ENCODE assay signal across 9 mouse cellular contexts in the genomic region with DNA sequence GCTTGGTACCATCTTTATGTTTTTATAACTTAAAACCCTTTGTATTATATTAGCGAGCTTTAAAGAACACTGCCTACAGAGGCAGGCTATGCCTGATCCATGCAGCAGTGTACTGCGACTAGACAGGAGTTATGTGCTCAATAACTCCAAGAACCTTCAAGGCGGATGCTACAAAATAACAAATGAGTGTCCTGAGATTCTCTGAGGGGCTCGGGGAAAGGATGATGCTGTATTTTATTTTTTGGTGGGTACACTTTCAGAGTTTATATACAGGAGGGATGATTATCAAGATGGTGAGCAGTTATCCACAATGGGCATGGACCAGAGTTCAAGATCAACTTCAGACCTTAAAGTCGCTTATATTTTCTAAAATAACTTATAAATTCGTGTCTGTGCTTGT. TPM values are rescaled to one million over a fixed set of nuclear protein-coding genes. Genes with fewer than 3 reads are reported as not detected.
DNase-seq lines count a peak whose midpoint lies in the region; ATAC-seq and TF ChIP-seq lines count a peak whose summit lies in the region.
"Had no signal": no experiment of that assay in that cellular context is flagged by ENCODE, and none has a peak within 500 bp of the region (broad histone marks: within the 10 kb centered on the region; RNA-seq: fewer than 3 reads in every experiment).

No protein-coding gene starts in this region.

- no peak for DNase-seq in heart, postnatal 0 days (ENCODE audit: low spot score)
- DNase-seq in heart, postnatal 4 days = no peak
- peak; percentile 20 for DNase-seq in NIH3T3 (ENCODE audit: low read depth)
- no peak for DNase-seq in T-cell, adult 2 months (ENCODE audit: low spot score)
- DNase-seq in adrenal gland, adult (ENCODE audit: inconsistent age in 2 of 2, low spot score in 1 of 2) = no peak
- DNase-seq in thymus, postnatal 4 days = no peak

- peak overlapping the region; percentile 79 for H3K4me2 ChIP-seq in heart, postnatal 0 days (ENCODE audit: low read depth, low read length)
- peak overlapping the region; percentile 56 for H3K4me2 ChIP-seq in hindbrain, embryonic 12.5 days (replicated peaks)
- H3K4me2 ChIP-seq in midbrain, embryonic 13.5 days (replicated peaks) = peak overlapping the region; percentile 64

- WGBS in heart, postnatal 0 days = 22% methylated on average over 6 of the region's 6 CpGs
- 31% methylated on average over 6 of the region's 6 CpGs for WGBS in hindbrain, embryonic 12.5 days
- 30% methylated on average over 6 of the region's 6 CpGs for WGBS in midbrain, embryonic 13.5 days

- peaks cover 4% of the 10 kb centered on the region; the same call in 1 of the 2 replicates for H3K4me1 ChIP-seq in heart, postnatal 0 days (ENCODE audit: control insufficient read depth, insufficient read depth)
- peaks cover 15% of the 10 kb centered on the region for H3K4me1 ChIP-seq in hindbrain, embryonic 12.5 days
- H3K4me1 ChIP-seq in midbrain, embryonic 13.5 days (replicated peaks) = peaks cover 19% of the 10 kb centered on the region

- H3K9ac ChIP-seq in heart, postnatal 0 days (replicated peaks; ENCODE audit: low read depth, low read length) = peak overlapping the region; percentile 92
- H3K9ac ChIP-seq in hindbrain, embryonic 12.5 days = peak overlapping the region; percentile 87
- H3K9ac ChIP-seq in midbrain, embryonic 13.5 days (replicated peaks) = peak overlapping the region; percentile 92

- no peak for TF ChIP-seq EP300 in heart, postnatal 0 days (IDR thresholded peaks at IDR 0.05; ENCODE audit: low read depth)

- TF ChIP-seq CTCF in heart, postnatal 0 days (IDR thresholded peaks at IDR 0.05; ENCODE audit: low read depth) = no peak

- peak overlapping the region; percentile 87 for H3K4me3 ChIP-seq in heart, postnatal 0 days (ENCODE audit: low read depth, low read length)
- peak overlapping the region; percentile 69 for H3K4me3 ChIP-seq in hindbrain, embryonic 12.5 days
- H3K4me3 ChIP-seq in midbrain, embryonic 13.5 days (replicated peaks) = peak overlapping the region; percentile 77

- H3K27me3 ChIP-seq in heart, postnatal 0 days (ENCODE audit: control insufficient read depth, insufficient read depth, low read length) = no peaks in the 10 kb centered on the region
- H3K27me3 ChIP-seq in hindbrain, embryonic 12.5 days = no peaks in the 10 kb centered on the region
- peaks cover 15% of the 10 kb centered on the region; the same call in 1 of the 2 replicates for H3K27me3 ChIP-seq in midbrain, embryonic 13.5 days

- no peaks in the 10 kb centered on the region for H3K9me3 ChIP-seq in heart, postnatal 0 days (replicated peaks; ENCODE audit: control insufficient read depth, low read length)
- H3K9me3 ChIP-seq in hindbrain, embryonic 12.5 days (replicated peaks) = no peaks in the 10 kb centered on the region
- no peaks in the 10 kb centered on the region for H3K9me3 ChIP-seq in midbrain, embryonic 13.5 days

- peak overlapping the region; percentile 91 for H3K27ac ChIP-seq in heart, postnatal 0 days (ENCODE audit: low read depth)
- H3K27ac ChIP-seq in hindbrain, embryonic 12.5 days = peak overlapping the region; percentile 97
- H3K27ac ChIP-seq in midbrain, embryonic 13.5 days = peak overlapping the region; percentile 97

- 0 out of 2 replicates have a peak, but pooled peaks cover 10% of the 10 kb centered on the region for H3K36me3 ChIP-seq in heart, postnatal 0 days (replicated peaks; ENCODE audit: control insufficient read depth, insufficient read depth, low read length)
- H3K36me3 ChIP-seq in hindbrain, embryonic 12.5 days = 0 out of 2 replicates have a peak, but pooled peaks cover 4% of the 10 kb centered on the region
- peaks cover 8% of the 10 kb centered on the region; the same call in 1 of the 2 replicates for H3K36me3 ChIP-seq in midbrain, embryonic 13.5 days

- ATAC-seq in heart, postnatal 0 days (ENCODE audit: insufficient read depth, low read depth) = no peak
- peak; percentile 5; the same call in 1 of the 2 replicates for ATAC-seq in hindbrain, embryonic 12.5 days (ENCODE audit: low FRiP score)
- ATAC-seq in midbrain, embryonic 13.5 days = no peak; the same call in 1 of the 2 replicates

RNA-seq across cellular contexts. Expression of a gene that starts 0.7 kb away (rescaled TPM):
- total RNA-seq in heart, postnatal 0 days (2014; rRNA removed; ENCODE audit: low replicate concordance) = 26.4 and 64.1 TPM in 2 replicates
- 29.9 and 30.4 TPM in 2 replicates for polyA plus RNA-seq in heart, postnatal 0 days (2015; fragmentation: Nextera tagmentation; extraction: Ambion mirVana)
- total RNA-seq in heart, postnatal 4 days (2021) = 10 to 100 TPM; 27.1 to 32.1 TPM
- 51.3 and 51.7 TPM in 2 replicates for polyA plus RNA-seq in hindbrain, embryonic 12.5 days (2016; fragmentation: Nextera tagmentation; extraction: Ambion mirVana)
- 46.5 and 47.2 TPM in 2 replicates for polyA plus RNA-seq in midbrain, embryonic 13.5 days (2015; fragmentation: Nextera tagmentation; extraction: Ambion mirVana)

RNA-seq across cellular contexts. Expression of a gene that starts 9.4 kb away (rescaled TPM):
- 1.2 TPM in 1 of 2 replicates, not detected in the other for total RNA-seq in heart, postnatal 0 days (2014; rRNA removed; ENCODE audit: low replicate concordance)
- polyA plus RNA-seq in heart, postnatal 0 days (2015; fragmentation: Nextera tagmentation; extraction: Ambion mirVana) = 0.40 and 0.68 TPM in 2 replicates
- total RNA-seq in heart, postnatal 4 days (2021) = under 1 TPM in 1 of 2 experiments, not detected in 1; 0.52 TPM
- 1,600 and 2,073 TPM in 2 replicates for polyA plus RNA-seq in hindbrain, embryonic 12.5 days (2016; fragmentation: Nextera tagmentation; extraction: Ambion mirVana)
- polyA plus RNA-seq in midbrain, embryonic 13.5 days (2015; fragmentation: Nextera tagmentation; extraction: Ambion mirVana) = 354 and 365 TPM in 2 replicates
- total RNA-seq: neutrophil, adult 5-6 weeks had no signal

RNA-seq across cellular contexts. Expression of a gene that starts 16.5 kb away (rescaled TPM):
- total RNA-seq in heart, postnatal 0 days (2014; rRNA removed; ENCODE audit: low replicate concordance) = 1,456 and 1,841 TPM in 2 replicates
- polyA plus RNA-seq in heart, postnatal 0 days (2015; fragmentation: Nextera tagmentation; extraction: Ambion mirVana) = 2,150 and 3,333 TPM in 2 replicates
- total RNA-seq in heart, postnatal 4 days (2021) = over 10,000 TPM in 1 of 2 experiments, 1,000 to 10,000 TPM in 1; 3,912 to 12,509 TPM
- polyA plus RNA-seq in hindbrain, embryonic 12.5 days (2016; fragmentation: Nextera tagmentation; extraction: Ambion mirVana) = 2,983 and 3,718 TPM in 2 replicates
- polyA plus RNA-seq in midbrain, embryonic 13.5 days (2015; fragmentation: Nextera tagmentation; extraction: Ambion mirVana) = 2,311 and 2,595 TPM in 2 replicates

RNA-seq across cellular contexts. Expression of a gene that starts 20.0 kb away (rescaled TPM):
- total RNA-seq in heart, postnatal 0 days (2014; rRNA removed; ENCODE audit: low replicate concordance) = not detected in 2 replicates
- polyA plus RNA-seq in heart, postnatal 0 days (2015; fragmentation: Nextera tagmentation; extraction: Ambion mirVana) = 0.38 and 0.90 TPM in 2 replicates
- 1 to 10 TPM in 1 of 2 experiments, not detected in 1; 1.2 TPM for total RNA-seq in heart, postnatal 4 days (2021)
- 4.6 and 5.1 TPM in 2 replicates for polyA plus RNA-seq in hindbrain, embryonic 12.5 days (2016; fragmentation: Nextera tagmentation; extraction: Ambion mirVana)
- polyA plus RNA-seq in midbrain, embryonic 13.5 days (2015; fragmentation: Nextera tagmentation; extraction: Ambion mirVana) = 1.2 and 1.4 TPM in 2 replicates

RNA-seq across cellular contexts. Expression of a gene that starts 29.5 kb away (rescaled TPM):
- 5,955 and 6,390 TPM in 2 replicates for total RNA-seq in heart, postnatal 0 days (2014; rRNA removed; ENCODE audit: low replicate concordance)
- polyA plus RNA-seq in heart, postnatal 0 days (2015; fragmentation: Nextera tagmentation; extraction: Ambion mirVana) = 5,218 and 8,165 TPM in 2 replicates
- total RNA-seq in heart, postnatal 4 days (2021) = over 10,000 TPM in 1 of 2 experiments, 1,000 to 10,000 TPM in 1; 3,595 to 11,404 TPM
- 6,460 and 7,804 TPM in 2 replicates for polyA plus RNA-seq in hindbrain, embryonic 12.5 days (2016; fragmentation: Nextera tagmentation; extraction: Ambion mirVana)
- polyA plus RNA-seq in midbrain, embryonic 13.5 days (2015; fragmentation: Nextera tagmentation; extraction: Ambion mirVana) = 5,740 and 6,263 TPM in 2 replicates

Comparison
In these comparisons a context has a peak if more than half of its experiments do, and no peak if none do; other contexts are left out.
1. RNA of a gene that starts 9.4 kb away (polyA plus RNA-seq): 1,600 to 2,073 TPM in hindbrain, embryonic 12.5 days and 354 to 365 TPM in midbrain, embryonic 13.5 days; 0.40 to 0.68 TPM in heart, postnatal 0 days; every median in the first group is over 100 times any median in the second.
2. Peak in every context shown above with its lines, with median percentiles within 50 percentile points of each other: H3K27ac ChIP-seq, H3K4me2 ChIP-seq, H3K4me3 ChIP-seq and H3K9ac ChIP-seq.